Mouse (Mus musculus): Measurements from ENCODE around the gene Ccdc43. TPM values are rescaled to one million over a fixed set of nuclear protein-coding genes. Genes with fewer than 3 reads are reported as not detected.
A peak's percentile ranks its signal among the peaks of the same experiment; 100 is the strongest.

Ccdc43 gene
- total and polyA plus RNA-seq, 3 experiments, result 43.4 to 56.4 (median 53.4) TPM

- peak; percentile 30 for DNase-seq (ENCODE audit: extremely low read depth)
- no peak overlapping the region for H3K4me2 ChIP-seq (ENCODE audit: insufficient read depth, low read depth, poor library complexity, severe bottlenecking)
- H3K36me3 ChIP-seq (replicated peaks in 1 of 2; ENCODE audit: control insufficient read depth in 1 of 2, insufficient read depth in 1 of 2, low read length in 1 of 2), result no peaks in the 10 kb centered on the region
- H3K9me3 ChIP-seq (replicated peaks; ENCODE audit: low read length), result no peaks in the 10 kb centered on the region
- peaks cover 0 to 13% of the 10 kb centered on the region in 2 experiments; a peak in 2 of 4 replicates for H3K4me1 ChIP-seq (ENCODE audit: control insufficient read depth in 1 of 2, insufficient read depth in 2 of 2)
- H3K9ac ChIP-seq (ENCODE audit: insufficient read depth, low read depth), result no peak overlapping the region
- no peak overlapping the region for H3K4me3 ChIP-seq (replicated peaks in 1 of 3; ENCODE audit: low read depth in 2 of 3, low read length in 2 of 3, poor library complexity in 1 of 3)
- dilution Hi-C loops (cut with MboI; ENCODE audit: extremely low pct_ligation_motif_present, extremely low pct_unique_long_range_greater_than_20kb, low sequenced_read_pairs) (no loop called here), in situ Hi-C loops (cut with MboI; ENCODE audit: low pct_ligation_motif_present, low pct_unique_long_range_greater_than_20kb, low sequenced_read_pairs) (no loop called here)
- peaks cover 30% of the 10 kb centered on the region for H3K27me3 ChIP-seq (replicated peaks)
- H3K79me2 ChIP-seq (replicated peaks; ENCODE audit: control insufficient read depth, extremely low read depth, insufficient read depth, poor library complexity, severe bottlenecking), result no peaks in the 10 kb centered on the region
- no peak overlapping the region for H3K27ac ChIP-seq (ENCODE audit: insufficient read depth, low read depth)
- TF ChIP-seq SMC3 (IDR thresholded peaks at IDR 0.05; ENCODE audit: low read depth, low read length), result 0 out of 2 replicates have a peak, but pooled peaks have one; percentile 9
- no peak for TF ChIP-seq TBP (conservative IDR thresholded peaks at IDR 0.05; ENCODE audit: low read depth, low read length)
- TF ChIP-seq CHD1 (IDR thresholded peaks at IDR 0.05; ENCODE audit: low read depth, low read length), result no peak
- peak in 1 of 2 experiments; percentile 49; a peak in 2 of 4 replicates for TF ChIP-seq CTCF (conservative IDR thresholded peaks at IDR 0.05 in 1 of 2, IDR thresholded peaks at IDR 0.05 in 1 of 2; ENCODE audit: low read depth in 2 of 2, low read length in 2 of 2)
- TF ChIP-seq ZNF384 (IDR thresholded peaks at IDR 0.05; ENCODE audit: low read depth, low read length), result peak; percentile 66
Observed at GRCm38 (mm10) chr11:102652844-102653243, 44.7 kb downstream of the Ccdc43 start.

- dilution Hi-C loops (cut with MboI; ENCODE audit: extremely low pct_ligation_motif_present, extremely low pct_unique_long_range_greater_than_20kb, low sequenced_read_pairs), result no loop called here
- in situ Hi-C loops (cut with MboI; ENCODE audit: low pct_ligation_motif_present, low pct_unique_long_range_greater_than_20kb, low sequenced_read_pairs), result no loop called here
- peak; percentile 95 for TF ChIP-seq RAD21 (IDR thresholded peaks at IDR 0.05; ENCODE audit: low read depth, low read length)
- no peak for TF ChIP-seq MYC (IDR thresholded peaks at IDR 0.05; ENCODE audit: low read depth, low read length)
- TF ChIP-seq ZNF384 (IDR thresholded peaks at IDR 0.05; ENCODE audit: low read depth, low read length), result no peak; the same call in 1 of the 2 replicates
- TF ChIP-seq RCOR1 (conservative IDR thresholded peaks at IDR 0.05; ENCODE audit: low read depth, low read length), result no peak
- no peak for TF ChIP-seq USF1 (IDR thresholded peaks at IDR 0.05; ENCODE audit: low read depth, low read length)
- no peak for TF ChIP-seq MEF2A (IDR thresholded peaks at IDR 0.05; ENCODE audit: borderline replicate concordance, low read depth, low read length)
- peak; percentile 79 for TF ChIP-seq SMC3 (IDR thresholded peaks at IDR 0.05; ENCODE audit: low read depth, low read length)
- no peak for TF ChIP-seq NELFE (IDR thresholded peaks at IDR 0.05; ENCODE audit: low read depth, low read length)
- TF ChIP-seq KAT2A (IDR thresholded peaks at IDR 0.05; ENCODE audit: insufficient replicate concordance, low read length), result no peak
- no peak for TF ChIP-seq TCF12 (IDR thresholded peaks at IDR 0.05; ENCODE audit: low read depth, low read length)
- TF ChIP-seq CTCF (conservative IDR thresholded peaks at IDR 0.05 in 1 of 2, IDR thresholded peaks at IDR 0.05 in 1 of 2; ENCODE audit: low read depth in 2 of 2, low read length in 2 of 2), result peak; percentile 95 to 97
- no peak for TF ChIP-seq IRF4 (IDR thresholded peaks at IDR 0.05; ENCODE audit: low read depth, low read length)
- no peak for TF ChIP-seq TBP (conservative IDR thresholded peaks at IDR 0.05; ENCODE audit: low read depth, low read length)
- 0 out of 2 replicates have a peak, but pooled peaks have one; percentile 7 for TF ChIP-seq ZC3H11A (IDR thresholded peaks at IDR 0.05; ENCODE audit: low read depth, low read length)
- no peak for TF ChIP-seq SIN3A (IDR thresholded peaks at IDR 0.05; ENCODE audit: low read length)
- TF ChIP-seq CHD2 (IDR thresholded peaks at IDR 0.05; ENCODE audit: low read length), result no peak
- TF ChIP-seq ETS1 (conservative IDR thresholded peaks at IDR 0.05; ENCODE audit: low read depth, low read length), result no peak
Observed at GRCm38 (mm10) chr11:102651381-102651780, 46.2 kb downstream of the Ccdc43 start.

More at GRCm38 (mm10) chr11:102651381-102651780, 46.2 kb downstream of the Ccdc43 start:
- H3K9me3 ChIP-seq (replicated peaks; ENCODE audit: low read length), result no peaks in the 10 kb centered on the region
- no peak overlapping the region for H3K4me2 ChIP-seq (ENCODE audit: insufficient read depth, low read depth, poor library complexity, severe bottlenecking)
- H3K79me2 ChIP-seq (replicated peaks; ENCODE audit: control insufficient read depth, extremely low read depth, insufficient read depth, poor library complexity, severe bottlenecking), result no peaks in the 10 kb centered on the region
- no peak overlapping the region for H3K9ac ChIP-seq (ENCODE audit: insufficient read depth, low read depth)
- H3K27me3 ChIP-seq (replicated peaks), result peaks cover 43% of the 10 kb centered on the region
- no peaks in the 10 kb centered on the region for H3K36me3 ChIP-seq (replicated peaks in 1 of 2; ENCODE audit: control insufficient read depth in 1 of 2, insufficient read depth in 1 of 2, low read length in 1 of 2)
- peaks cover 0 to 13% of the 10 kb centered on the region in 2 experiments; a peak in 2 of 4 replicates for H3K4me1 ChIP-seq (ENCODE audit: control insufficient read depth in 1 of 2, insufficient read depth in 2 of 2)
- no peak overlapping the region for H3K4me3 ChIP-seq (replicated peaks in 1 of 3; ENCODE audit: low read depth in 2 of 3, low read length in 2 of 3, poor library complexity in 1 of 3)
- peak; percentile 69 for DNase-seq (ENCODE audit: extremely low read depth)
- H3K27ac ChIP-seq (ENCODE audit: insufficient read depth, low read depth), result no peak overlapping the region
